Mouse (Mus musculus) heart, adult 11 months (tissue): ENCODE data around the gene Srarp.

Source experiments
- DNase-seq: peaks from one replicate; pipeline ENCODE4 v3.0.0; 2022

The Srarp gene

DNA sequence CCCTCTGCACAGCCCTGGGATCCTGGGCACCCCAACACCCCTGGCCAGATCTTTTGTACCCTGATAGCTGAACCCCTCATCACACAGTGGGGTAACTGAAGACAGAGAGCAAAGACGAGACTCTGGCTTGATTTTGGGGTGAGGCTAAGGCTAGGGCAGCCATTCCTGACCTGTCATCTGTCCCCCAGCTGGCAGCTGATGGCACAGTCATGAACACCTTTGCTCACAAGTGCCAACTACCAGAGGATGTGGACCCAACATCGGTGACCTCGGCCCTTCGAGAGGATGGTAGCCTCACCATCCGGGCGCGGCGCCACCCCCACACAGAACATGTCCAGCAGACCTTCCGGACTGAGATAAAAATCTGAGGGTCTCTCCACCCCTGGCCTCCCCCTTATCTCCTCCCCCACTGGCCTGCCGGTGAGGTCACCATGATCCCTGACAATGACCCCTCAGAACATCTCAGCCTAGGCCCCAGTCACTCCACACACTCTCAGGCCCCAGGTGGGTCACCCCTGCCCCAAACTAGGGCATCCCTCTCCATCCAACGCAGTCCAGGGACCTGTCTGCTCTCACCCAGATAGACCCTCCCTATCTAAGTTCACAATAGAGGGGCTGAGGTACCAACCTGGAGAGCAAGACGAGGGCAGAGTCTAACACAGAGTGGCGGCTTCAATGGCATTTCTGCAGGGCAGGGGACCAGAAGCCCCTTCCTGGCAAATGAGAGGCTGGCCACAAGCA is 12.0 kb downstream of the Srarp start:
- peak; percentile 94 for DNase-seq

DNA sequence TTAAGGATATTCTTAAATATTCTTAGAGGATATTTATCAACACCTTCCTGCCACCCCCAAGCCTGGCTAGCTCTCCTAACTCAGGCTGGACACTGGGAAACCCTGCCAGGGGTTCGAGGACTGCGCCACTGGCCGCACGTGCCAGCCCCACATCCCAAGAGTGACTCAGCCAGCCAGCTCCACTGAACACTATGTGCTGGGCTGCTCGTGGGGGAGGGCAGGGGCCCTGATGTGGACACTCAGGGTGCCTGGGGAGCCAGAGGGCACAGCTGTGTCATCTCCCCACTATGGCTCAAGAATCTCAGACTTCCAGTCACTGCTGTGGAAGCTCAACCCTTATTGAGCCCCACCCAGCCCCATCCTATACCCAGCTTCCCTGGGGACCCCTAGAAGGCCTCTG is 12.6 kb downstream of the Srarp start:
- peak; percentile 97 for DNase-seq

DNA sequence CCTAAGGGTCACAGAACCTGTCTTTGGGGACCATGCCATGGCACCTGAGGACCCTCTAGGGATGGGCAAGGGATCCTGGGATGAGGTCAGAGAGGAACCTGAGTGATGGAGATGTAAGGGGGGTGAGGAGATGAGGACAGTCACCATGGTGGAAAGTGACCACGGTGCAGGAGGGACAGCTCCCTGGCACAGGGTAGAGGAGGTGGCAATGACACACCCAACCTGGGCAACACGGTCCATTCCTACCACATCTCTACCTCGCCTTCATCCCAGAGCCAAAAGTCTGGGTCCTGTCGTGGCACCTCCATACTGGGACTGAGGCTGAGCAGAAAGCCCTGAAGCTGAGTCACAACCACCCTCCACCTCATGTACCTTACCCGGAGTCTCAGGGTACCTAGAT is 13.1 kb downstream of the Srarp start:
- DNase-seq, result peak; percentile 94

DNA sequence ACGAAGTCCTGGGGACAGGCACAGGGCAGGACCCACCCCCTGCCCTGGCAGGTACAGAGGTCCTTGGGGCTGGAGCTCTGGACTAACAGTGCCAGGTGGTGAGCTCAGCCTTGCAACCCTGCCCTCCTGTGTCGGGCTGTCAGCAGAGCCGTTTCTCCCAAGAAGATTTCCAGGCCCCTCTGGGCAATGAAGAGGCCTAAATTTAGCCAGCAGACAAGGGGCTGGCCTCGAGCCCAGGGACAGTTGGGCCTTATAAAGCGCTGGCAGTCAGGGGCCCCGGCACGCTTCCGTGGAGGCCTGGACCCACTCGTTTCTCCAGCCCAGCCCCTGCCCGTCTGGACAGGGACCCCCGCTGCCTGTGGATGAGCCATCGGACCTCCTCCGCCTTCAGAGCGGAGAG is 14.5 kb downstream of the Srarp start:
- peak; percentile 99 for DNase-seq

- peak; percentile 95 for DNase-seq
Observed at GRCm38 (mm10) chr4:141420886-141421285, 15.0 kb downstream of the Srarp start.

GRCm38 (mm10) chr4:141420192-141420829 is 15.6 kb downstream of the Srarp start, which contains the start of gene Hspb7:
Hspb7 (plus strand) TSS chr4:141420779.
- no peak for DNase-seq

DNA sequence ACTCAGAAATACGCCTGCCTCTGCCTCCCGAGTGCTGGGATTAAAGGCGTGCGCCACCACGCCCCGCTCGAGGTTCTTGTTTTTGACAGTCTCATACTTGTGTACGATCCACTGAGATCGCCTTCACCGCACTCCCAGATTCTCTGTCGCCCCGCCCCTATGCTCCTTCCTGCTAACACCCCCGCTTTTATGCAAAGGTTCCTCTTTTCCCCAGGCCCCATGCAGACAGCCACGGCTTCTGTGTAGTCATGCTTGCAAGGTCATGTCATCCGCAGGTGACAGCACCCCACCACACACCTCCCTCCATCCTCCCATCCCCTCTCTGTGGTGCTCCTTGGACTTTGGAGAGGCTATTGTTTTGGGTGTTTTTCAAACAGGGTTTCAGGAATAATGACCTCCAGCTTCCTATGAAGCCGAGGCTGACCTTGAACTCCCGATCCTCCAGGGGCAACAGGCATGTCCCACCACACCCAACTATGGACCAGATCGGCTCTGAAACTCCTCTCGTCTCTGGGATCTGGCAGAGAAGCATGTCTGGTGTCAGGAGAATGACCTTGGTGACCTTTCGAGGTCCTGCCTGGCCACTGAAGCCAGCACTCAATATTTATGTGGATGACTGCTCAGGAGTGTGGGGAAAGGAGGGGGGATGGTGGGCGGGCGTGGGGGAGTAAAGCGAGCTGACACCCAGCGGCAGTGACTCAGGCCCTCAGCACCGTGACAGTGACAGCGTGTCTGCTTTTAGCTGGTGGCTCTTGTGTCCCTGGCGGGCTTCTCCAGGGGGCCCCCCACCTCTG is 16.3 kb downstream of the Srarp start:
- DNase-seq, result peak; percentile 96

- DNase-seq, result peak; percentile 87
Observed at GRCm38 (mm10) chr4:141415924-141416323, 20.0 kb downstream of the Srarp start, which contains the start of gene Clcnkb. Clcnkb (minus strand) TSS chr4:141416014.

GRCm38 (mm10) chr4:141411430-141411992 is 24.4 kb downstream of the Srarp start:
- no peak for DNase-seq

- no peak for DNase-seq
Observed at GRCm38 (mm10) chr4:141408577-141408976, 27.3 kb downstream of the Srarp start.

DNA sequence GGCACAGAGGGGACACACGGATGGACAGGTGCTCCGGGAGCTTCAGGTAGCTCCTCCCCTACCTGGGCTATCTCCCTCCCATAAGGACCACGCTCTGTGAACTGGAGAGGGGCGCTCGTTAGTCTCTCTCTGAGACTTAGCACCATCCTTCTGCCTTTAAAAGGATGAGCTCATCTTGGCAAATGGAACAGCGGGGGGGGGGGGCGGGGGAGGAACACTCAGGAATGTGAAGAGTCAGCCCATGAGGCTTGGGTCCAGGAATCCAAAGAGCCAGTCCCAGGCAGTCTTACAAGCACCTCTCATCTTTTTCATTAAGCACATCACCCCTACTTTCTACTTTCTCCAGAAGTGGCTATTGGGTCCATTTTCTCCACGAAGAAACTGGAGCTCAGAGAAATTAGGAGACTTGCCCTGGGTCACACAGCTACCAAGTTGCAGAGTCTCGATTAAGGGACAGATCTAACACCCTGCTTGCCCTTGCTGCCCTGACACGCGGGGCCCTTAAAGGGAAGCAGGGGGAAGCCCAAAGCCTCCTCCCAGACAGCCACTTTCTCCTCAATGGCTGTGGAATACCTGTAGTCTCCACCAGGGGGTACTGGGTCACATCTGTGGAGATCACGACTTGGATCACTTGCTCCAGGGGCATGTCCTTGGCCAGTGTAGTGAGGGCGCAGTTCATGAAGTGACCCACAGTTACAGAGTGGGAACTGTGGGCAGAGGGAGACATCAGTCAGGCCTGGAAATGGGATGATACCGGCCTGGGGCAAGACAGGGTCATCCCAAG is 29.2 kb downstream of the Srarp start:
- peak; percentile 94 for DNase-seq

GRCm38 (mm10) chr4:141405314-141405622 is 30.6 kb downstream of the Srarp start:
- no peak for DNase-seq

DNA sequence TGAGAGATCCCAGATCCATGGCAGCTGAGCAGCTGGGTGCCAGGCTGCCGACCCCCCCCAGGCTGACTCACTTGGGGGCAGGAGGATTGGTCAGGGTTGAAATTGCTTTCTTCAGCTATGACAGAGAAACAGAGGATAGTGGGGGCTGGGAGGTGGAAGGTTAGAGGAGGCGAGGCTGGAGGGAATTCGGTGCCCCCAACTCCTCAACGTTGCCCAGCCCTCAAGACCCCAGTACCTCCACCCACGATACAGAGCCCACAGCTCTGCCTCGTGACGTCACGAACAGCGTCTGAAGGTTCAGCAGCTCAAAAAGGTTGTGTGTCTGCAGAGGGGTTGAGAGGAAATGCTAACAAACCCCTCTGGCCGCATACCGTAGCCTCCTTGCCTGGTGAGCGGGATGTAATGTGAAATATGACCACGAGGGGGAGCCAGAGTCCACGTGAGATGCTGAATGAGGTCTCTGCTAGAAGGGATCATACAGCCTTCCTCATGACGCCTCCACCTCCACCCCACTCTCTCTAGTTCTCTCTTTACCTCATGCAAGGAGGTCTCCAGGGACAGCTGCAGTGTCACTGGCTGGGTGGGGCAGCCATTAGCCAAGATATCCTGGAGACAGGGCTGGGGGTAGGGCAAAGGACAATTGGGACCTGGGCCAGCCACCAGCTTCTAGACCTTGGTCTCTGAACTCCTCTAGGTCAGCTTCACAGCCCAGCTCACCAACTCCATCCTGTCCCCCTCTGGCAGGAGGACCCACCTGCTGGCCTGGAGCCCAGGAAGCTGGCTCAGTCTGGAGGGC is 31.2 kb downstream of the Srarp start:
- DNase-seq, result peak; percentile 97

GRCm38 (mm10) chr4:141400171-141400570 is 35.7 kb downstream of the Srarp start:
- DNase-seq, result no peak

- peak; percentile 88 for DNase-seq
Observed at GRCm38 (mm10) chr4:141398545-141398944, 37.4 kb downstream of the Srarp start, which contains the start of gene Clcnka. Clcnka (minus strand) TSS chr4:141398724.

DNA sequence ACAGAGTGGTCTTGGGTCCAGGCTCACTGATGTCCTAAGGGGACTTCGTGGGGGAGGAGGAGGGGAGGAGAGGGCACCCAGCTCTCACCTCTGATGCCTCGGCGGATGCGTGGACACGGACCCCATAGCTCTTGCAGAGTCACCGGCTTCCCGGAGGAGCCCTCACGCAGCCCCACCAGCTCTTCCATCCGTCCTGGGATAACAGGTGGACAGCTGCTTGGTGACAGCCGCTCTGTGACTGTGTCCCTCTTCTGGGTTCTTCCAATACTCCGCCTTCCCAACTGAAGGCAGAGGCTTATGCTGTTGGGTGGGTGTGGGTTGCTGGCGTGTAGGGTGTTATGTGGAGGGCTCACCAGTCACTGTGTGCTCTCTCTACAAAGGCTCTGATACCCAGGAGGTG is 38.0 kb downstream of the Srarp start:
- peak; percentile 83 for DNase-seq

DNA sequence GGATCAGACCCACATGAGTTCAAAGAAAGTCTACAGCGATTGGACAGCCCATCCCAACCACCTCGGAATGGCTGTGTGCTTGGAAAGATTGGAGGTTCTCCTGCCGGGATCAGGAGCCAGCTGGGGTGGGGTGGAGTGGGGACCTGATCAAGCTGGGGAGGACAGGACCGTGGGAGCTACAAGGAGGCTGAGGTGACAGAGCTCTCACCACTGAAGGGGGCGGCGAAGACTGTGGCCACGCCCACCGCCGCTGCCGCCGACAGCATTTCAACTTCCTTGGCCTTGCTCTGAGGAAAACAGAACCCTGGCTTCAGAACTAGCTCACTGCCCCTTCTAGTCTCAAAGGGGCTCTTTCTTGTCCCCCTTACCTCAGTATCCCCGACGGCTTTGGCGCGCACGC is 41.2 kb downstream of the Srarp start:
- DNase-seq, result no peak

- no peak for DNase-seq
Observed at GRCm38 (mm10) chr4:141391293-141391692, 44.6 kb downstream of the Srarp start.

DNA sequence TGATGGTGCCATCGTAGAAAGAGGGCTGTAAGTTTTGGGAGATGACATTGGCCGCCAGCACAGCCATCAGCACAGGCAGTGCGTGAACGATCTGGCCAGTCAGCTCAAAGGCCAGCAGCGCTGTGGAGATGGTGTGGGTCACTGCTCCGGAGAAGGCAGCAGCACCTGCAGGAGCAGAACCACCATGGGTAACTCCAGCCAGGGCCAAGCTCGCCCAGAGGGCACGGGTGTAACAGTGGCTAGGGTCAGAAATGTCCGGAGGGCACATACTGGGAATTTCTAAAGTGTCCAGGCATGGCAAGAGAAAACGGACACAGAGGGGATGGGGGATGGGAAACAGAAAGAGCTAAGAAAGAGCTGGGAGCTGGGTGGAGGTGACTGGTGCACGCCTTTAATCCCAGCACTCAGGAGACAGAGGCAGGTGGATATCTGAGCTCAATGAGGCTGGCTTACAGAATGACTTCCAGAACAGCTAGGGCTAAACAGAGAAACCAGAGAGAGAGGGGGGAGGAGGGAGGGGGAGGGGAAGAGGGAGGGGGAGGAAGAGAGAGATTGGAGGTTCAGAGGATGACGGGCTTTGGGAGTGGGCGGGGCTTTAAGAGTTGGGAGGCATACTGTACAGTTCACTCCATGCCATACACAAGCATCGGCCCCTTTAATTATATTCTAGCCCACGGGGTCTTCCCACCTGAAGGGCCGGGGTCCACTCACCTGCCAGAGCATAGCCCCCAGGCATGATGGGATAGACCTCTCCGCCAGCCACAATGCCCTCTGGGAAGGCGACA is 46.3 kb downstream of the Srarp start:
- no peak for DNase-seq

DNA sequence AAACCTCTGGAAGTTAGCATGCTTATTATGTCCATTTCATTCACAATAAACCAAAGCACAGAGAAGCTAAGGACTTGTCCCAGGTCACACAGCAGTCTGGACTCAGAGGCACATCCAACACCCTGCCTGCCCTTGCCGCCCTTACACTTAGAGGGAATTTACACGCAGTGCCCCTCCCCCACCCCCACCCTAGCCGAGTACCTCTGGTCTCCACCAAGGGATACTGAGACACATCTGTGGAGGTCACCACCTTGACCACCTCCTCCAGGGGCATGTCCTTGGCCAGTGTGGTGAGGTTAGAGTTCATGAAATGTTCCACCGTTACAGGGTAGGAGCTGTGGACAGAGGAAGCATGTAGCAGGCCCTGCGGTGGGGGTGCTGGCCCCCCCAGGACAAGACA is 48.0 kb downstream of the Srarp start:
- no peak for DNase-seq
